Mouse (Mus musculus) embryonic fibroblast, embryonic 13.5 days (primary cell): ENCODE results near the gene Rasa1.

ENCODE experiments used
- CTCF ChIP-seq: IDR thresholded peaks from 2 replicates; pipeline ENCODE4 v1.5.1; 2011; ENCODE audit warnings: mild to moderate bottlenecking, control low read depth, low read length, moderate library complexity, borderline replicate concordance; ENCODE audit not compliant: insufficient read depth
- POLR2A ChIP-seq: IDR thresholded peaks from 2 replicates; pipeline ENCODE4 v1.6.1; 2011; ENCODE audit warnings: low read depth, mild to moderate bottlenecking, control low read depth, low read length, moderate library complexity

- TF ChIP-seq CTCF (no peak), POLR2A (no peak)
Observed at GRCm38 (mm10) chr13:85208656-85209055, 80.3 kb downstream of the Rasa1 start.
